Mouse (Mus musculus) activated CD4-positive, CD25-positive, alpha-beta regulatory T cell, adult 4 months (primary cell): ENCODE measurements around the gene Olfr1256. TPM values are rescaled to one million over a fixed set of nuclear protein-coding genes. Genes with fewer than 3 reads are reported as not detected.

Experiments used
- ATAC-seq: one replicate; pipeline ENCODE4 v1.8.0; 2017
- polyA plus RNA-seq, 2 experiments: library from polyadenylated mRNA; unstranded; fragments of 100-300 nt; shearing (Covaris generic); gene quantifications; one replicate each; pipeline ENCODE4 v1.2.1; 2017

Olfr1256 gene
- not detected for polyA plus RNA-seq

DNA sequence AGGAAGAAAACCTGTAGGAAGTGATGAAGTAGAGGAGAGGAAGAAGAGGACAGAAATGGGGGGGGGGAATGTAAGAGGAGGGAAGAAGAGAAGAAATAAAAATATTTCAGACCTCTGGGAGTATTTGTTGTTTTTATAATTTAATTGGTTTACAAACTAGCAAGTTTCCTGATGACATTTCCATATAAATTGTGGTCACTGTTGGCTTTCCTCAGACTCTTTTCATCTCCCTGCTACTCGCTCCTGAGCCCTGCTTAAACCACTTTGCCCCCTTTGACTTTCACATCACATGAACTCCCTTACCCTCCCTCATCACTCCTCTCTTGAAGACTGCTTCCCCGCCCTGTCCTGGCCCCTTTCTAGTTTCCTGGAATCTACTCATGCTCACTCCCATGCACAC lies at the start of gene Olfr1256:
Gene Olfr1256, minus strand, starts transcription at position 101 of the 400 bp plus-strand sequence.
- no peak for ATAC-seq

DNA sequence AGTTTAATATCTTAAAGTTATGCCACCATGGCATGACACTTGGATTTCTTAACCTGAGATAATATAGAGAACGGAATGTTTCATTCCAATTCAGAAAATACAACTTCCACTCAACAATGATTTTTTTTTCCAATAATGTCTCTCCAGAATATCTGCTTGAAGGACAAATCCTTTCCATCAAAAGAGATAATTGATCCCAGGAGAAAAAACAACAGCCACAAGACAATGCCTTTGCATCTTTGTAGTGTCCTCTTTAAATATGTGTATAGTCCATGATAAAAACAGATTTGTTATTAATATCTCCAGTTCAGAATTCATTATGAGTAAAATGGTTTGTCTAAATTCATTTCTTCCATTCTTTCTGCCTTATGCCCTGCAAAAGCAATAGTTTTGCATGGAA lies 36.8 kb upstream of the Olfr1256 start, which contains the start of gene Olfr1257:
Gene Olfr1257, plus strand, starts transcription at position 301 of the 400 bp plus-strand sequence.
- ATAC-seq: no peak

DNA sequence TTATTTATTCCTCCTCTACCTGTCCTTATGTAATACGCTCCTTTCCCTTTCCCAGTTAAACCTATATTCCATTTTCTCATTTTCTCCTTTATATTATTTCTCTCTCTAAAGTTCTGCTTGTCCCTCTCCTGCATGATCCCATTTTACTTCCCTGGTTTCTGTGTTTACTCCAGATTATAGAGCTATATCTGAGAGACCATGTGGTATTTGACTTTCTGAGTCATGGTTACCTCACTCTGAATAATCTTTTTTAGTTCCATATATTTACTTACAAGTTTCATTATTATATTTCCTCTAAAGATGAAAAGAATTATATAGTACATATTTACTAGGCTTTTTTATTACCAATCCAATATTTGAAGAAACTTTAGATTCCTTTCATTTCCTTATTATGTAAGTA lies 7.9 kb upstream of the Olfr1256 start:
- no peak for ATAC-seq

DNA sequence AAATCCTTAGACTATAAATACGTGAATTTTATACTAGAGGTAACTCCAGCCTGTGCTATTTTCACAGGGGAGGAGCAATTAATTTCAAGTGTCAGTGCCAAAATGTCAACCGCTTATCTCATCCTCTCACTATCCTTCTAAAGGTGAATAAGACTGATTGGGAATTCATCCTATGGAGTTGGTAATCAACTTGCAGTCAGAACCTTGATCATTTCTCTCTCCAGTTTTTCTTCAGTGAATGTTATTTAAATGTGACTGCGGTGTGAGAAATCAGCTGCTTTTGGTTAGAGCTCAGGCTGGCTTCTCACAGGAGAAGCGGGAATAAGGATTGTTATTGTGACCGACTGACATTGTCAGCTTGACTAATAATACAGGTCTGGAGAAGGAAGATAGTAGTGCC lies 6.8 kb upstream of the Olfr1256 start, which contains the start of gene Olfr48:
Gene Olfr48, minus strand, starts transcription at position 101 of the 400 bp plus-strand sequence.
- no peak for ATAC-seq

DNA sequence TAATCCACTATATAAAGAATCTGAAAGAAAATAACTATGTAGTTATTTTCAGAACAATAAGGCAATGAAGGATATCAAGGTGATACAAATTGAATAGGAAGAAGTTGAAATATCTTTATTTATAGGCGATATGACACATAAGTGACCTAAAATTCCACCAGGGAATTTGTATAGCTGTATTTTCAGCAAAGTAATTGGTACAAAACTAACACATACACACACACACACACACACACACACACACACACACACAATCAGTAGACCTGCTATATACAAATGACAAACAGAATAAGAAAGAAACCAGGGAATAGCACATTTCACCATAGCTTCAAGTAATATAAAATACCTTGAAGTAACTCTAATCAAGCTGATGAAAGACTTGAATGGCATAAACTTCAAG lies 21.1 kb downstream of the Olfr1256 start:
- ATAC-seq: no peak

DNA sequence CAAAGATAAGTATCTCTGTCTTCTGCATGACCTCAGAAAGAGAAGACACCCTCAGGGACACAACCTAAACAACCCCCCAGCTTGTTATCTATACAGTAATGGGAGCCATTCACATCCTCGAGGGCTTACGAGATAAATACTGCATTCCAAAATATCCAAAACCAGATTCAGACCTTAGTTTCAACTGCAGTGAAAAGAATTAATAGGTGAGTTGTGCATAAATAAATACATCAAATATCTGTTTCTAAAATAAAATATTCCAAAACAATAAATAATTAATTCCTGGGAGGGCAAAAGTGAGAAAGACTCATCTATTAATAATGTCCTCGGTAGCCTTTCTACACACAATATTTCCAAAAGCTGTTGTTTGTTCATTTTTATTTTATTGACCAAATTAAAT lies 29.6 kb downstream of the Olfr1256 start, which contains the start of gene Olfr1255:
Gene Olfr1255, plus strand, starts transcription at position 301 of the 400 bp plus-strand sequence.
- ATAC-seq: no peak

DNA sequence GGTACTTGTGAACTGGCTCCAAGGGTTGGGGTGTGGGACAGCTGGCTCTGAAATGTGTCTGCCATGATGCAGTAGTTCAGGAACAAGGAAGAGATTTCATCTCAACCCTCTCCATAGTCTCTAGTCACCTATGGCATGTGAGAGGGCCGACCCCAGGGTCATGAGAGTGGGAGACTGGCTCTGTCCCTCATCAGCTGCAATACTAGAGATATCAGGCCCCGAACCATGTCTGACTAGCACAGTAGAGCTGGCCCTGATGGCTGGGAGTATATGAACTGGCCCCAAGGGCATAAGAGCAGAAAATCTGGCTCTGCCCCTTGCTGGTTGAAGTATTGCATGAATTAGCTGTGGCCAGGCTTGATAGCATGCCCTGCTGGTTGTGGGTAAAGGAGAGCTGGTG lies 30.6 kb downstream of the Olfr1256 start:
- ATAC-seq: no peak

DNA sequence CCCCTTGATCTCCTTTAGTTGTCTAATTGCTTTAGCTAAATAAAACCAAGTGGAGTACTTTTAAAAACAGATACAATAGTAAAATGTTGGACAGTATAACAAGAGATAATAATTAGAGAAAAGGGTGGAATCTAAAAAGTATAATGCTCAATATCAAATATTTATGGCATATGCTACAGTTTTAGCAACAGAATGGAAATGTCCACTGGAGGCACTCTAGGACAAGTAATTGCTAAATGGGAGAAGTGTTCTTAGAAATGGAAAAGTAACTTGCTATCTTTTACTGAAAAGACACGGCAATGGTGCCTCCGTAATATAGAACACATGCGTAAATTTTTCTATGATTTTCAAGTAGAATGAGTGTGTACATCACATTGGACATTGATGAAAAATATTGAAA lies 41.8 kb downstream of the Olfr1256 start:
- no peak for ATAC-seq

DNA sequence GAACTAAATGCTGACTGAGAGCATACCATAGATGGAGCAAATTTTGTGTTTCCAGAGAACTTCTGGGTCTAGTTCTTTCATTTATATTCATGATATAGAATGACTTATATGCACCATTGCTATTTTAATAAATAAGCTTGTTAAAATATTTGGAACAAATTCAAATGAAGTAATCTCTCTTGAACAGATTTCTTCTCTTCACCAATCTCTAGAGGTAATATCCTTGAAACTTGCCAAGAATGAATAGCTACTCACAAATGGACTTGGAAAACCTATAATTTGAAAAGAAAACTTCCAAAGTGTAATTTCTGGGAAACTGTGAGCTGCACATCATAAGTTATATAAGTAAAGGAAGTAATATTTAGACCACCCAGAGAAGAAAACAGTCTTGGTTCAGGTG lies 47.8 kb downstream of the Olfr1256 start, which contains the start of gene Olfr1254:
Gene Olfr1254, minus strand, starts transcription at position 101 of the 400 bp plus-strand sequence.
- no peak for ATAC-seq

Other genes with a start within 250 kb of the Olfr1256 start
- gene Olfr1246, start 248.4 kb downstream of the Olfr1256 start, polyA plus RNA-seq: not detected
- under 1 TPM in 1 of 2 experiments, not detected in 1; 0.18 TPM for gene Olfr1247, start 227.4 kb downstream of the Olfr1256 start, polyA plus RNA-seq
- gene Olfr1248, start 223.3 kb downstream of the Olfr1256 start, polyA plus RNA-seq: not detected
- gene Olfr1249, start 206.6 kb downstream of the Olfr1256 start, polyA plus RNA-seq: not detected
- not detected for gene Olfr1250, start 180.1 kb downstream of the Olfr1256 start, polyA plus RNA-seq
- gene Olfr1251, start 169.6 kb downstream of the Olfr1256 start, polyA plus RNA-seq: not detected
- gene Olfr1252, start 116.5 kb downstream of the Olfr1256 start, polyA plus RNA-seq: not detected
- gene Olfr1253, start 84.5 kb downstream of the Olfr1256 start, polyA plus RNA-seq: not detected
- gene Olfr1254, start 47.9 kb downstream of the Olfr1256 start, polyA plus RNA-seq: not detected
- gene Olfr1255, start 29.5 kb downstream of the Olfr1256 start, polyA plus RNA-seq: not detected
- gene Olfr48, start 6.7 kb upstream of the Olfr1256 start, polyA plus RNA-seq: not detected
- not detected for gene Olfr1257, start 36.9 kb upstream of the Olfr1256 start, polyA plus RNA-seq
- not detected for gene Olfr1258, start 85.8 kb upstream of the Olfr1256 start, polyA plus RNA-seq
- gene Olfr1259, start 107.1 kb upstream of the Olfr1256 start, polyA plus RNA-seq: not detected
- not detected for gene Olfr1260, start 132.8 kb upstream of the Olfr1256 start, polyA plus RNA-seq
- gene Olfr1261, start 149.7 kb upstream of the Olfr1256 start, polyA plus RNA-seq: not detected
- not detected for gene Olfr1262, start 158.6 kb upstream of the Olfr1256 start, polyA plus RNA-seq
- not detected for gene Olfr1263, start 170.6 kb upstream of the Olfr1256 start, polyA plus RNA-seq
- gene Olfr1264, start 184.0 kb upstream of the Olfr1256 start, polyA plus RNA-seq: under 1 TPM in 1 of 2 experiments, not detected in 1; 0.08 TPM
- not detected for gene Olfr1265, start 193.8 kb upstream of the Olfr1256 start, polyA plus RNA-seq
- not detected for gene Olfr140, start 222.0 kb upstream of the Olfr1256 start, polyA plus RNA-seq